Mouse (Mus musculus) frontal cortex, postnatal 36 days (tissue): ENCODE results near the gene Gm4884.
"Not testable (repeated sequence)": the region's sequence is repeated elsewhere in the genome, so short reads cannot be mapped to it uniquely, and the experiment has no call there.

Source experiments
- DNase-seq, 2 experiments: peaks; one replicate each; pipeline ENCODE4 v3.0.0; 2022; ENCODE audit warnings: low spot score in 2 of 2

Gm4884 gene

GRCm38 (mm10) chr7:41032419-41032818, at the start of gene Gm4884:
Gene Gm4884 (plus strand): TSS chr7:41032719.
- DNase-seq = not testable (repeated sequence)

- DNase-seq = no peak
Measured at GRCm38 (mm10) chr7:40987243-40987642, 45.3 kb upstream of the Gm4884 start, which contains the start of gene 4930433I11Rik. Gene 4930433I11Rik (plus strand): TSS chr7:40987543.

GRCm38 (mm10) chr7:41044058-41044457, 11.5 kb downstream of the Gm4884 start:
- DNase-seq = not testable (repeated sequence)
